Mouse (Mus musculus): ENCODE measurements around the gene Spata5. TPM values are rescaled to one million over a fixed set of nuclear protein-coding genes. Genes with fewer than 3 reads are reported as not detected.

Gene Spata5
- 10 to 100 TPM; 28.1 to 29.2 TPM for total RNA-seq (2021)

DNA sequence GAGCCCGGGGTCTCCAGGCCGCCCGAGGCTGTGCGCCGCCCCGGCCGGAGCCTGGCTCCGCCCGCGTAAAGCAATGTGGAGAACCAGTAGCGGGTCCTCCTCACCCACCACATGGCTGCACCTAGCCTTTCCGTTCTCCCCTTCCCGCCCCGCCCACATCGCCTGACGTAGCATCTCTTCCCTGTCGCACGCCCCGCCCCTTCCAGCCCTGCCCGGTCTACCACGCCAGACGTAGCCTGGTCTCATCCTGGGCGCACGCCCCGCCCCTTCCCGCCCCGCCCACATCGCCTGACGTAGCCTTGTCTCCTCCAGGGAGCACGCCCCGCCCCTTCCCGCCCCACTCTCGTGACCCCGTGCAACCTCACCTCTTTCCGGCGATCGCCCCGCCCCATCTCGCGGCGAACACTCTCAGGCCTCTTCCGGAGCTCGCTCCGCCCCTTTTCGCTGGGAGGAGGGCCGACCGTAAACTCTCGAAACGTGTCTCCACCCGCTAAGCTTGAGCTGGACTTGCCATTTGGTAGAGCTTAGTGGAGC is at the start of gene Spata5:
Gene Spata5 (plus strand): TSS at position 439 of the 534 bp plus-strand sequence.
- peak; percentile 100 for DNase-seq
- intact Hi-C loops (cut with DNase I) = loop anchor here (10.0 kb wide), 1 partner anchor 105 kb away; the partner anchor contains the start of genes Bbs12 and Cetn4

DNA sequence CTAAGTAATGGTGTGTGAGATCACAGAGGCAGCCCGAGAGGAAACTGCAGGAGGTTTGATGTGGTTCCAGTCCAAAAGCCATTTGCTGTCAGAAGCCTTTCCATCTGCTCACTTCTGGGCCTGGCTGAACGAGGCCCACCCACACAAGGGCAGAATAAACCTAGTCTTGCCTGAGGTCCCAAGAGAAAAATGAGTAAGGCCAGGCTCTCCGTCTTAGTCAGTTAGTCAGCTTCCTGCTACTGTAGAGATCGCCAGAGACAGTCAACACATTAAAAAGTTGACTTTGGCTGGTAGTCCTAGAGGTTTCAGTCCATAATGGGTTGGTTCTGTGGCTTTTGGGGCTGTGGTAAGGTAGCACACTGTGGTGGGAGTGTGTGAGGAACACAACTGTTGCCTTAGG is 49.3 kb upstream of the Spata5 start:
- DNase-seq = no peak
- intact Hi-C loops (cut with DNase I) = no loop called here

DNA sequence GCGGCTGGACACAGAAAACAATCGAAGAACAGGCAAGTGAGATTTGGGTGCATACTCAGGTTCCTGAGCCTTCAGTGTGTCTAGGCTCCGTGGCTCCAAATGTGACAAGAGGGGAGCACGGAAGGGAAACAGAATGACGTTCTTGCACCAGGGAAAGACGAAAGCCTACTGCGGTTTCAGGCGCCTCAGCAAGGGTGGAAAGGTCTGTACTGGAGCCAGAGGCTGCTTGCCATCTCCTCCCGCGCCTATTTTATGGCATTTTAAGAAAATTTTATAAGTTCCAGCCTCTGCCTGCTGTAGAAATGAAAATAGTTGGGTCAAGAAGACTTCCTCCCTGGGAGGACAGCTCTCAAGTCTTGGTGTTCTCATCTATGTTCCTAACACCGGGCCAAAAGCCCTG is 46.0 kb upstream of the Spata5 start:
- intact Hi-C loops (cut with DNase I) = no loop called here
- no peak for DNase-seq

DNA sequence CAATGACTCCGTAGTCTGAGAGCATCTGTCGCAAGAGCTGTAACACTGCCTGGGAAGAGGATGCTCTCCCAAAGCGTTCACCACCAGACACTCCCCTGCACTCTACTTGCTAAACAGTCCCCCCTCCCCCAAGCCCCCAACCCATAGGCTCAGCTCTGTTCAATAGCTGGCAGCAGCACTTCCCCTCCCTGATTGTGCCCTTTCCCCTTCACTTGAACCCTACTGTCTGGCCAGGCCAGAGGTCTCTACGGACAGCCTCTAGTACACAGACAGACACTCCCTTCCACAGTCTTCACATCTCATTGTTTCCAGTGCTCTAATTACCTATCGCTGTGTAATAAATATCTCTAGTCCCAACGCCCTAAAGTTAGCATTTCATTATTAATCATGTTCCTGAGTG is 41.8 kb upstream of the Spata5 start:
- intact Hi-C loops (cut with DNase I) = no loop called here
- no peak for DNase-seq

DNA sequence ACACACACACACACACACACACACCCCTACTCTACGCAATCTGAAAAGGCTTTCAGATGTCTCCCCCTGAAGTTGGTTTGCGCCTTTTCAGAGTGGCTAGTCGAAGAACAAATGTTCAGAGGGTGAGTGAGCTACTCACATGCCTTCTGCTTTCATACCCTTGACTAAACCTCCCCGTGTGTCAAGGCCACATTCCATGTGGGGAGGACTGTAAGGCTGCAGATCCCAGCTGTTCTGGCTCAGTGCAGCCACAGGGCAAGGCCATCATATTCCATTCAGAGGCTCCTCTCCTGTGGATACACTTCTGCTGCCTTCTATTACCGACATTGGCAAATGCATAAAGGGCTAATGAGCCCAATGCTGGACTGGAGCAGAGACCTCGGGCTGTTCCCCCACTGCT is 41.3 kb upstream of the Spata5 start:
- intact Hi-C loops (cut with DNase I) = no loop called here
- no peak for DNase-seq

DNA sequence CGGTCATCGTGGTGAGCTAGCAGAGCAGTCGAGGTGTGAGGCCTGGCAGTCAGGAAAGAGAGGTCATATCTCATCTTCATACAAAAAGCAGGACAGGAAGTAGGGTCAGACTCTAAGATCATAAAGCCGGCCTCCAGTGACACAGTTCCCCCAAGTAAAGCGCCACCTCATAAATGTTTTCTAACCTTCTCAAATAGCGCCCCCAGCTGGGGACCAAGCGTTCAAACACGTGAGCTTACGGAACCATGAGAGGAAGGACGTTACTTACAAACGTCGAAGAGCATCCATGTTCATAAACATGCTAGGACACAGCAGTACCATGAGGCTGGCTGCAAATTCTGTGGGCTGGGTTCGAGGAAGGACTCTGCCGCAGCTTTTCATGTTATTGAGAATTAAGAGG is 40.5 kb upstream of the Spata5 start:
- intact Hi-C loops (cut with DNase I) = no loop called here
- DNase-seq = no peak

DNA sequence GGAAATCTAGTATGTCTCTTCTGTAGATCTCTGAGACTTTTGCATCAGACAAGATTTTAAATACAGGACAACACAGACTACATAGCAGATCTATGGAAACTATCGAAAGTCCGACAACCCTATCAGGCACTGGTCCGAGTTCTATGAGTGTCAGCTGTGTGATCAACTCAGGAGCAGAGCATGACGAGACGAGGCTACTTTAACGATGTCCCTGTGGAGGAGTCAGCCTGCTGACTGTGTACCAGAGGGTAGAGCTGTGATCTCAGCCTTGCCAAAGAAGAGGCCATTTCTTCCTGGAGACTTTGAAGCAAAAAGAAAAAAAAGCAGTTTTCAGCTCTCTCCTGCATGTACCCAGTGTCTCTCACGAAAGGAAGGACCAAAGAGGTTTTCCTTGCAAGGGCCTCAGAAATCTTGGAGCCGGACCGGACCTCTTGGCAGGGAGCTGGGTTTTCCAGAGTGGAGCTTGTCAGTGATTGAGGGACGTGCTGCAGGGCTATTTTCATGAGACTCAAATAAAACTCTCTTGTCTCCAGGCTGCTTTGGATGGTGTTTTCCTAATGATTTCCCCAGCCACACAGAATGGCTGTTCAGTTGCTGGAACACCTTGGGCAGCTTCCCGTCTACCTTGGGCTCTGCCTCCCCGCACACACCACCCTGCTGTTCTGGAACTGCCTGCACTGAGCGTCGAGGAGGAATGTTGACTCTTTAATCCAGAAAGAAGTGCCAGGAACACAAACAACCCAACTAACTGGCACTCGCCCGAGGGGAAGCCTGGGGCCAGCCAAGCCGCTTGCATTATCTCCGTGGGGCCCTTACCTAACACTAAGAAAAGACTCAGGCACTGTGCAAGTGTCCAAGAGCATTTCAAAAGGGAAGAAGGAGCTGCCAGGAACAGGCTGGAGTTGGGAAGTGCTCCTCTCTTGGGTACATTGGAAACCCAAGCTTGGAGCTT is 39.5 kb upstream of the Spata5 start:
- peak; percentile 10 for DNase-seq
- intact Hi-C loops (cut with DNase I) = no loop called here

DNA sequence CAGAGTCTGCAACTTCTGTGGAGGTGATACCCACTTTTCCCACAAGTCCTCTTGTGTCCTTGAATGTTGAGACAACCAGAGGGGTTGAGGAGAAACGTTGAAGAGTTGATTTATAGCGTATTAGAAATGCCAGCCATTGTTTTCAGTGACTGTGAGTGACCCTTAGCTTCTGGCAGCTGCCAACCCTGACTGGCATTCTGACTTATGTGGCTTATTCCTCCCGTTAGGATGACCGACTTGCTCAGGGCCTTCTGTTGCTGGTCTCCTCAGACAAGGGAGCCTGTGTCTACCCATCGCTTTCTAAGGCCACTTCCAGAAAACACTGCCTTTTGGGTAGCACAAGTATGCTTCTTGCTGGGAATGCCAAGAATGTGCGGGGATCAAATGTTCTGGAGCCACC is 38.2 kb upstream of the Spata5 start:
- no peak for DNase-seq
- intact Hi-C loops (cut with DNase I) = no loop called here

DNA sequence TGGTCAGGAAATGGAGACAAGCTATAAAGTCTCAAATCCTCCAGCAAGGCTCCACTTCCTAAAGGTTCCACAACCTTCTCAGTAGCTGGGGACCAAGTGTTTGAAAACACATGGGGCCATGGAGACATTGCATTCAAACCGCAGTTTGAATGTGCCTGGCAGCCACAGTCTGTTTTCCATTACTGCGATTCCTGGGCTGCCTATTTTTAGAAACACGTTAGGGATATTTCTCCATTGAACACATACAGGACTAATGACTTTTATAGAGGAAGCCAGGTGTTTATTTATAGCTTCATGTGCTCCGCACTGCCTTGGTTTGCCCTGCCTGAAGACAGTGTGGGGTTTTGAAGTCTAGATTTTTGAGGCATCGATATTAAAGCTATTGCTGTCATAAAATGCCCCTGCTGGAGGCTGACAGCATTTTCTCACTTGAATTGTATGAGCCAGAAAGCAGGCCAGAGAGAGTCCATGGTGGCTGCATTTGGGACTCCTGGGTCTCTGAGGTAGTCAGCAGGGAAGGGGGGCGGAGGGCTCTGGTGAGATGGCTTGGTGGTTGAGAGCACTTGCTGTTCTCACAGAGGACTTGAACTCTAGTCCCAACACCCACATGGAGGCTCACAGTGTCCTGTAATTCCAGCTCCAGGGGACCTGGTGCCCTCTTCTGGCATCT is 36.5 kb upstream of the Spata5 start:
- intact Hi-C loops (cut with DNase I) = no loop called here
- DNase-seq = no peak

DNA sequence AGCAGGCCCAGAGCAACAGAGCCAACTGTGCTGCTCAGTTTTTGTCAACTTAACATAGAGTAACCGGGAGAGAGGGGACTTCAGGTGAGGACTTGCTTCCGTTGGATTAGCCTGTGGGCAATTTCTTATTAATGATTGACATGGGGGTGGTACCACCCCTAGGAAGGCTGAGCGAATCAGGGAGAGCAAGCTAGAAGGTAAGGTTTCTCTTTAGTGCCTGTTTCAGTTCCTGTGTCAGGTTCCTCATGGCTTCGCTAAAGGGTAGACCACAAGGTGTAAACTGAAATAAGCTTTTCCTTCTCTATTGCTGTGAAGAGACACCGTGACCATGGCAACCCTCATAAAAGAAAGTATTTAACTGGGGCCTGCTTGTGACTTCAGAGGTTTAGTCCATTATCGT is 32.4 kb upstream of the Spata5 start:
- intact Hi-C loops (cut with DNase I) = no loop called here
- no peak for DNase-seq

DNA sequence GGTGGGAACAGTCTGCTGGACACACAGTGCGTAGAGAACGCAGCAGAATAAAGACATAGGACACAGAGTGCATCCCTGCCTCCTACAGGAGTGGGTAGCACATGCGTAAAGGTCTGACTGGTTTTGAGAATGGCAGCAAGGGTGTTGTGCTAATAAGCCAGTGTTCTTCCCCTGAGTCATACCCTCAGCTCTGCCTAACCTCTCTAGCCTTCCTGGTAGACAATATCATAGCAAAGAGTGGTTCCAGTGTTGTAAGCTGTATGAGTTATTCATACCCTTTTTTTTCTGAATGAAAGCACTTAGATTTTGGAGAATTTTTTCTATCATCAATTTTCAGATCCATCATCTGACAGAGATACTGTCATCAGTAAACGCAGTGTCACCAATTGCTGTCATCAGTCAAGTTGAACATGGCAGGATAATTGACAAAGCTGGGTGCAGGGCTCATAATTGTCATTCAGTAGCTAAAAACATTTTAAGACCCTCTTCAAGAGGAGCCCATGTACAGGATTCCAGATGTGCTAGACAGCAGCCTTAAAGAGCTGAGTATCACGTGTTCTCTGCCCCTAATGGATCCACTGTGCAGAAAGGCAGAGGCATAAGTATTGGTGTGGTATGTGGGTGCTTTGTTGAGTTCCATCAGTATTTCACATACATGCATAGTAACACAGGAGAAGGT is 22.6 kb upstream of the Spata5 start:
- no peak for DNase-seq

DNA sequence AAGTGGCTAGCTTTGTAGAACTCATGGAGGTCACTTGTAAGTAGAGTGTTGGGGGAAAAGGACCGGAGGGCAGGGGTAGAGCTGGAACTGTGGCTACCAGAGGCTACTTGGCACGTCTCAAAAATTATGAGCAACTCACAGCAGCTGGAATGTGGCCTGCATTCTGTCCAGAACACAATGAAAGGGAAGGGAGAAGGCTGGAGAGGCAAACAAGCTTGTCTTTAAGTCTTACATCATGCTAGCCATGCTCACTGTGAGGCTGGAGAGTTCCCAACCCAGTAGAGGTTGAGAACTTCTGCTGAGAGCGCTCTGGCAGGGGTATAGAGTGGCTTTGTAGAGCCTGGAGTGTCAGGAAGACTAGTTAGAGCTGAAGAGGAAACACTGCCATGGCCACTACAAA is 22.1 kb upstream of the Spata5 start:
- no peak for DNase-seq
- intact Hi-C loops (cut with DNase I) = no loop called here

More for the DNA sequence above, 22.6 kb upstream of the Spata5 start:
- intact Hi-C loops (cut with DNase I) = no loop called here

DNA sequence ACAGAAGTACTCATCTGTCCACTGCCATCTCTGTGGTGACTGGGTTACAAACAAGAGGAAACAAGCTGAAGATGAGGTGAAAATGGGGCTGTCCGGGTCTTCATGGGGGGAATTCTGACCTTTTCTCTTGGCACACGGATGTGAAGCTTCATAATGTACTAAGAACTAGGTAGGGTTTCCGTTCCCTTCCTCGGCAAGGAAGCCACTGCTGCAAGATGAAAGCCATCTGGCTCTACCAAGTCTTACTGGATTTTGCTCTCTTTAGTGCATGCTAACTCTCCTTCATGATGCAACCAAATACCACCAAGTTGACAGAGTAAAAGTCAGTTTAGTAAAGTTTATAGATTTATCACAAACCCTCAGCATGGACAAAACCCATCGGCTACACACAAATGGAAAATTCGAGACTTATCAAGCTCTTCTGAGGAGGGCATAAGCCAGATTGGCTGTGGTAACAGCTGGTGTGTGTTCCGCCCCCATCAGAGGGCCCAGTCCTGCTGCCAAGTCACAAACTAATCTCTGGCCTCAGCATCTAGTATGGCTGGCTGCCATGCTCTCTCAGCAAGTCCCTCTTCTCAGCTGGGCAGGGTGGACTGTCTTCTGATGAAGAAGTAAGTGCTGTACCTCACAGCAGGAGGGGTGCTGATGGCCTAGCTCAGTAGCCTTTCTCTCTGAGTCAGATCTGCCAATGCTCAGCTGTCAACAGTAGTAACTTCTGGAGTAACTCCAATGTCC is 20.9 kb upstream of the Spata5 start:
- intact Hi-C loops (cut with DNase I) = no loop called here
- DNase-seq = peak; percentile 92

DNA sequence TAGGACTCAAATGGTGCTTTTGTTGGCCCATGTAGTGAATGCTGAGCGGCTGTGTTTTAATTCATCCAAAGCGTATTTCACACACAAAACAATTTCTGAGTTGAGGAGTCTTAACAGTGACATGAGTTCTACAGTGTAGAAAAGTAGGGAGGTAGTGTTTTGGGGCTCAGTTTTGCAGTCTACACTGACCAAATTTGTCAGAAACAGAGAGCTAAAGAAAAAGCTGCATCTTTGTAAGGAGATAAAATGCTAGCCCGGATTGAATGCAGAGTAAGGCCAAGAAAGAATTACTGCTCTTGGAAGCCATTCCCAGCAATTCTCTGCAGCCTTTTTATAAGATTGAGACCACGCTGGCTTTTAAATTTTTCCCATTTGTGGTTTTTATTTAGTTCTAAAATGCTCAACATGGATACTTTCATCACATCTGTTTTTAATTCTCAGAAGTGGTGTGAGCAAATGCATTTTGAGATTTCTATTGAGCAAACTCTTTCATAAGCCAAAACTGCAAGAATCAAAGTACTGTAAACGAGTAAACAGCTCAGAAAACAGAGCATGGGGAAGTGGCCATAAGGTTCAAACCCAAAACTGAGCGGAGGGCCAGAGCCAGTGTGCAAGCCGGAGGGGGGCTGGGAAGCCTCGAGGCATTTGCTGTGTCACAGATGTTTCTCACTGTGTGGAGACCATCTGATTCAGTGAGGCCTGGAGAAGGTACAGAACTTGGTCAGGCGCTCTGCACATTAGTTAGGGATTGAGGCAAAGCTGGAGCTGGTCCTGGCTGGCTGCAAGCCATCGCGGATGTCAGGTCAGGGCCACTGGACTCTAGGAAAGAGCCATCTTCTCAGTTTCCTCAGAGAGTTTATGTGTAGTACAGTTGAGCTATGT is 17.7 kb upstream of the Spata5 start:
- intact Hi-C loops (cut with DNase I) = no loop called here
- DNase-seq = peak; percentile 16

DNA sequence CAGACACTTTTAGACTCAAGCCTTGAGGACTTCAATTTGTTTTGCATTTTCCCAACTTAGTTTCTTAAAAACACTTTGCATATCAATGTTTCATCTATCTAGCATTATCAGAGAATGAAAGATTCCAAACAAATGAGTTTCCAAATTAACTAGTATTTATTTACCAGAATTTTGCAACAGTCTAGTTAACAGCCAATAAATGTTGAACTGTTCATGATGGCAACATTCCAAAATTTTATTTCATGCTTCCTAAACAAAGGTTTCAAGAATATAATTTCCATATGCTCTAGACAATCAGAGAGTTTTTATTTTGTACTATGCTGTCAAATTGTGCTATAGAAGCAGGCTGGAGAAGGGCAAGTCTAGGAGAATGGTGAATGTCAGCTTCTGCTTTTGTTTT is 12.1 kb upstream of the Spata5 start:
- intact Hi-C loops (cut with DNase I) = no loop called here
- DNase-seq = no peak

DNA sequence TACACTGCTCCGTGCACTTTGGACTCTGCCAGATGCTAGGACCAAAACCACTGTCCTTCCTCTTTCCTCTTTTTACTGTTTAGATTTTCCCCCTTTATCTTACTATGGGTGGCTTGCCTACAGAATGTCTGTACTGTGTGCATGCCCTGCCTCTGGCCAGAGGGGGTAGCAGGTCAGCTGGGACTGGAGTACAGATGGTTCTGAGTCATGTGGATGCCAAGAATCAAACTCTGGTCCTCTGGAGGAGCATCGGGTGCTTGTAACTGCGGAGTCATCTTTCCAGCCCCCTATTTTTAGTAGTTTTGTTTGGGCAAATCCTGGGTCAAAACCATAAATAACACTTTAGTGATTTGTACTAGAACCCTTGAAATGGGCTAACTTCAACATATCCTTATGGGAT is 6.2 kb upstream of the Spata5 start:
- intact Hi-C loops (cut with DNase I) = loop anchor here (5.0 to 10.0 kb wide), 2 partner anchors 99 to 191 kb away; partner anchors contain the start of genes Bbs12 and Cetn4
- no peak for DNase-seq

DNA sequence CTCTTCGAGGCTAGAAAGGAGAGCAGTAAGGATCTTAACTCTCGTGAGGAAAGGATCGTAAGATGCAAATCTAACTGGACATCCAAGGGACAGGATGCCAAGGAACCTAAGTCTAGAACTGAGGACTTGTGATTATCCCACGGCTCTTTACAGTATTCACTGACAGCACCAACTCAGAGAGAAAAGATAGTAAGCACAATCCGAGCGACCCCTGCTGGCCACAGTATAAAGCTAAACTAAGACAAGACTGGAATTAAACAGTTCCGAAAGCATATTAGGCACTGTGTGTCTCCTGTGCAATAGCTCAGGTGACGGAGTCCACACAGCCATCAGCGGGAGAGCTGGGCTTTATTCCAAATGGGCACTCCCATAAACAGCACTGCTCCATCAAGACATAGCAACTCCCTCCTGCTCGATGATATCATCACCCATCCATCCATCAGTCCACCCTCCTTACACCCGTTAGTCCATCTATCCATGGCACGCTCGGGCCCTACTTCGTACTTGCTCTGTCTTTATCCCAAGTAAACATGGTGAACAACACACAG is 5.2 kb upstream of the Spata5 start:
- peak; percentile 89 for DNase-seq
- intact Hi-C loops (cut with DNase I) = loop anchor here (5.0 to 10.0 kb wide), 2 partner anchors 100 to 192 kb away; partner anchors contain the start of genes Bbs12 and Cetn4

DNA sequence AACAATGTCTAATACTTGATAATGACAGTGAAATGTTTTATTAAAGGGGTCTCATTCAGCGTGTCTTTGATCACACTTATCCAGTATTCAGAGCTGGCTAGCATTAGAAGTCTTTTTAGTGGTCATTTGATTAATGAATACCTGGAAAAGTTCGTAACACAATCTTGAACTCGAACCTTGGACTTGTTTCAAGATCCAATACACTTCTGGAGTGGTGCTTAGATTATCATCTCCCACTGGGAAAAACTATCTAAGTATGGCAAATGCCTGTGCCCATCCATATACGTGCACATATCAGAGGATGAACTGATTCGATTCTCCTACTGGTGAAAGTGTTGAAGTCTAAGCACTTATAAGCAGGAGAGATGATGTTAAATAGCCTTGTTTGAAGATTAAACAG is 1.4 kb upstream of the Spata5 start:
- intact Hi-C loops (cut with DNase I) = loop anchor here (10.0 kb wide), 1 partner anchor 104 kb away; the partner anchor contains the start of genes Bbs12 and Cetn4

DNA sequence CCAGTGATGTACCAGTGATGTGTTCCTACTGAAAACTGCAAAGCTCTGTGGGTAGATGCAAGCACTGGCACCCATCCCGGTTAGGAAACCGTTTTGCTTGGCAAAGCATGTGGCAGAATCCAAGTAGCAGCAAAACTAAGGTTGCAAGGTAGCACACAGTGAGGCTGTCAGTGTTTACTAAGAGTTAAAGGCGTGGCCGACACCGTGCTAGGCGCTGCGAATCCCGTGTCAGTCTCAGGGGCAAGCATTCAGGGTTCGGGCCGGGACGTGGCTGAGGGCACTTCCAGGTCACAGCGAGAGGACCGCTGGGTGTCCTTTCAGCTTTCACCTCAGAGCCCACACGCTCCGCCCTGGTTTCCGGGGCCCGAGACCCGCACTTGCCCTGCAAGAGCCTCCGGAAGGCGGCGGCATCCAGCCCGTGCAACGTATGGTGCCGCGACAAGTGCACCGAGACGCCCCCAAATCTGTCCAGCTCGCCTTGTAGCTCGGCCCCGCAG is 687 bp upstream of the Spata5 start:
- DNase-seq = peak; percentile 64
- intact Hi-C loops (cut with DNase I) = loop anchor here (10.0 kb wide), 1 partner anchor 104 kb away; the partner anchor contains the start of genes Bbs12 and Cetn4

More for the DNA sequence above, 1.4 kb upstream of the Spata5 start:
- no peak for DNase-seq

All from left cerebral cortex, postnatal 4 days (tissue).